ENCODE assay signal across 8 mouse cellular contexts in genomic region chr4:118445781-118446414, GRCm38 (mm10). TPM values are rescaled to one million over a fixed set of nuclear protein-coding genes. Genes with fewer than 3 reads are reported as not detected.
DNase-seq lines count a peak whose midpoint lies in the region; ATAC-seq and TF ChIP-seq lines count a peak whose summit lies in the region.

No protein-coding gene starts in this region.

- H3K27ac ChIP-seq in embryonic facial prominence, embryonic 13.5 days, result 0 out of 2 replicates have a peak overlapping the region, but pooled peaks have one; percentile 18
- no peak overlapping the region for H3K27ac ChIP-seq in heart, embryonic 15.5 days
- no peak overlapping the region for H3K27ac ChIP-seq in kidney, postnatal 0 days

- DNase-seq in cerebellum, postnatal 14 days, result peak; percentile 42 to 44
- no peak for DNase-seq in cerebellum, adult 9-10 months
- peak; percentile 64 for DNase-seq in kidney, postnatal 0 days (ENCODE audit: low spot score)
- DNase-seq in lung, postnatal 36 days, result peak; percentile 84
- peak; percentile 58 for DNase-seq in testis, postnatal 10 days (ENCODE audit: low spot score)

- peaks cover 13% of the 10 kb centered on the region for H3K4me1 ChIP-seq in embryonic facial prominence, embryonic 13.5 days
- H3K4me1 ChIP-seq in heart, embryonic 15.5 days (replicated peaks), result peaks cover 11% of the 10 kb centered on the region
- no peaks in the 10 kb centered on the region for H3K4me1 ChIP-seq in kidney, postnatal 0 days (replicated peaks; ENCODE audit: insufficient read depth, low read length)

- peak overlapping the region; percentile 63 for H3K9ac ChIP-seq in embryonic facial prominence, embryonic 13.5 days
- H3K9ac ChIP-seq in heart, embryonic 15.5 days, result peak overlapping the region; percentile 48
- peak overlapping the region; percentile 38; the same call in 1 of the 2 replicates for H3K9ac ChIP-seq in kidney, postnatal 0 days (ENCODE audit: low read depth, low read length)

- no peaks in the 10 kb centered on the region for H3K27me3 ChIP-seq in embryonic facial prominence, embryonic 13.5 days
- peaks cover 8% of the 10 kb centered on the region for H3K27me3 ChIP-seq in heart, embryonic 15.5 days
- no peaks in the 10 kb centered on the region for H3K27me3 ChIP-seq in kidney, postnatal 0 days (ENCODE audit: insufficient read depth, low read length)

- WGBS in embryonic facial prominence, embryonic 13.5 days, result 20% methylated on average over 18 of the region's 18 CpGs
- 17% methylated on average over 18 of the region's 18 CpGs for WGBS in heart, embryonic 15.5 days
- 16% methylated on average over 18 of the region's 18 CpGs for WGBS in kidney, postnatal 0 days

- peak; percentile 55 for TF ChIP-seq CTCF in kidney, postnatal 0 days (IDR thresholded peaks at IDR 0.05; ENCODE audit: low read depth)

- no peaks in the 10 kb centered on the region for H3K36me3 ChIP-seq in embryonic facial prominence, embryonic 13.5 days
- no peaks in the 10 kb centered on the region for H3K36me3 ChIP-seq in heart, embryonic 15.5 days
- no peaks in the 10 kb centered on the region for H3K36me3 ChIP-seq in kidney, postnatal 0 days (ENCODE audit: insufficient read depth, low read length)

- peak overlapping the region; percentile 44 for H3K4me3 ChIP-seq in embryonic facial prominence, embryonic 13.5 days
- H3K4me3 ChIP-seq in heart, embryonic 15.5 days, result peak overlapping the region; percentile 43
- peak overlapping the region; percentile 38 for H3K4me3 ChIP-seq in kidney, postnatal 0 days (replicated peaks; ENCODE audit: low read depth, low read length)

- no peaks in the 10 kb centered on the region for H3K9me3 ChIP-seq in embryonic facial prominence, embryonic 13.5 days
- no peaks in the 10 kb centered on the region for H3K9me3 ChIP-seq in heart, embryonic 15.5 days (replicated peaks)
- H3K9me3 ChIP-seq in kidney, postnatal 0 days (replicated peaks; ENCODE audit: low read length), result no peaks in the 10 kb centered on the region

- peak; percentile 53; the same call in 1 of the 2 replicates for ATAC-seq in embryonic facial prominence, embryonic 13.5 days (ENCODE audit: insufficient number of reproducible peaks, insufficient read depth, low FRiP score, low TSS enrichment, low read depth)
- peak; percentile 64; the same call in 1 of the 2 replicates for ATAC-seq in heart, embryonic 15.5 days (replicated peaks; ENCODE audit: insufficient number of reproducible peaks, insufficient read depth, low FRiP score, low read depth)
- peak; percentile 82 for ATAC-seq in kidney, postnatal 0 days (replicated peaks; ENCODE audit: low FRiP score, low read depth)
- ATAC-seq in activated CD4-positive, CD25-positive, alpha-beta regulatory T cell, adult 4 months, result no peak

- peak overlapping the region; percentile 78 for H3K4me2 ChIP-seq in embryonic facial prominence, embryonic 13.5 days
- H3K4me2 ChIP-seq in heart, embryonic 15.5 days, result peak overlapping the region; percentile 77
- H3K4me2 ChIP-seq in kidney, postnatal 0 days (ENCODE audit: low read length), result peak overlapping the region; percentile 73

RNA-seq across cellular contexts. Expression of gene Cdc20, which starts 8.7 kb away (rescaled TPM):
- polyA plus RNA-seq in embryonic facial prominence, embryonic 13.5 days (2015; fragmentation: Nextera tagmentation; extraction: Ambion mirVana), result 225 and 247 TPM in 2 replicates
- polyA plus RNA-seq in heart, embryonic 15.5 days (2015; fragmentation: Nextera tagmentation; extraction: Ambion mirVana), result 147 and 185 TPM in 2 replicates
- 117 and 122 TPM in 2 replicates for polyA plus RNA-seq in kidney, postnatal 0 days (2015; fragmentation: Nextera tagmentation; extraction: Ambion mirVana)
- polyA plus RNA-seq in activated CD4-positive, CD25-positive, alpha-beta regulatory T cell, adult 4 months (2017; shearing (Covaris generic)), result 10 to 100 TPM in 1 of 2 experiments, 1 to 10 TPM in 1; 9.4 to 15.3 TPM

RNA-seq across cellular contexts. Expression of gene Mpl, which starts 11.4 kb away (rescaled TPM):
- 0.54 and 1.1 TPM in 2 replicates for polyA plus RNA-seq in embryonic facial prominence, embryonic 13.5 days (2015; fragmentation: Nextera tagmentation; extraction: Ambion mirVana)
- 1.3 and 1.7 TPM in 2 replicates for polyA plus RNA-seq in heart, embryonic 15.5 days (2015; fragmentation: Nextera tagmentation; extraction: Ambion mirVana)
- polyA plus RNA-seq in kidney, postnatal 0 days (2015; fragmentation: Nextera tagmentation; extraction: Ambion mirVana), result 0.09 TPM in 1 of 2 replicates, not detected in the other
- not detected for polyA plus RNA-seq in activated CD4-positive, CD25-positive, alpha-beta regulatory T cell, adult 4 months (2017; shearing (Covaris generic))

RNA-seq across cellular contexts. Expression of gene Elovl1, which starts 18.0 kb away (rescaled TPM):
- 55.7 and 62.8 TPM in 2 replicates for polyA plus RNA-seq in embryonic facial prominence, embryonic 13.5 days (2015; fragmentation: Nextera tagmentation; extraction: Ambion mirVana)
- 54.2 and 73.7 TPM in 2 replicates for polyA plus RNA-seq in heart, embryonic 15.5 days (2015; fragmentation: Nextera tagmentation; extraction: Ambion mirVana)
- 135 and 139 TPM in 2 replicates for polyA plus RNA-seq in kidney, postnatal 0 days (2015; fragmentation: Nextera tagmentation; extraction: Ambion mirVana)
- 100 to 1,000 TPM; 125 to 129 TPM for polyA plus RNA-seq in activated CD4-positive, CD25-positive, alpha-beta regulatory T cell, adult 4 months (2017; shearing (Covaris generic))

RNA-seq across cellular contexts. Expression of gene Med8, which starts 36.8 kb away (rescaled TPM):
- polyA plus RNA-seq in embryonic facial prominence, embryonic 13.5 days (2015; fragmentation: Nextera tagmentation; extraction: Ambion mirVana), result 111 and 115 TPM in 2 replicates
- 60.6 and 68.7 TPM in 2 replicates for polyA plus RNA-seq in heart, embryonic 15.5 days (2015; fragmentation: Nextera tagmentation; extraction: Ambion mirVana)
- 89.6 and 92.8 TPM in 2 replicates for polyA plus RNA-seq in kidney, postnatal 0 days (2015; fragmentation: Nextera tagmentation; extraction: Ambion mirVana)
- 100 to 1,000 TPM; 115 to 118 TPM for polyA plus RNA-seq in activated CD4-positive, CD25-positive, alpha-beta regulatory T cell, adult 4 months (2017; shearing (Covaris generic))

RNA-seq across cellular contexts. Expression of gene Szt2, which starts 36.8 kb away (rescaled TPM):
- 9.9 and 10.3 TPM in 2 replicates for polyA plus RNA-seq in embryonic facial prominence, embryonic 13.5 days (2015; fragmentation: Nextera tagmentation; extraction: Ambion mirVana)
- 4.6 and 5.5 TPM in 2 replicates for polyA plus RNA-seq in heart, embryonic 15.5 days (2015; fragmentation: Nextera tagmentation; extraction: Ambion mirVana)
- polyA plus RNA-seq in kidney, postnatal 0 days (2015; fragmentation: Nextera tagmentation; extraction: Ambion mirVana), result 3.3 and 3.6 TPM in 2 replicates
- polyA plus RNA-seq in activated CD4-positive, CD25-positive, alpha-beta regulatory T cell, adult 4 months (2017; shearing (Covaris generic)), result 10 to 100 TPM; 11.0 to 11.2 TPM
